Mouse (Mus musculus): ENCODE results near the gene Card10.

DNA sequence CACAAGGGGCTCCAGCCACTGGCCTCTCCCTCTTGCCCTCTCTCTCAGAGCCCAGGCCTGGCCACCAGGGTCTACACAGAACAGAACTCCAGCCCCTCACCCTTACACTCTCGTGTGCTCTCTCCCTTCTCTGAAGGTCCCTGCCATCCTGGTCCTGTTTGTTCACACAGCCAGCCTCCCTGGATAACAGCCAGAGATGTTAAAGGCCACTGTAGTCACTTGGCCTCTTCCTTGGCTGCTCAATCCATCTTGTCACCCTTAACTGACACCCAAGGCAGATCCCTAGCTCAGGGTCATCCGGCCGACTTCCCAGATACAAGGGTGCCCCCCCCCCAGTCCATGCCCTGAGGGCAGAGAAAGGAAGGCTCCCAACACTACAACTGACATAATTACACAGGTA is 47.6 kb downstream of the Card10 start:
- TF ChIP-seq CTCF (IDR thresholded peaks at IDR 0.05; ENCODE audit: control insufficient read depth, insufficient read depth, low read length), result no peak
- no peak for TF ChIP-seq POLR2A (IDR thresholded peaks at IDR 0.05; ENCODE audit: borderline replicate concordance, control insufficient read depth, low read depth, low read length)

Data from bone marrow, adult 2 months (tissue).